ENCODE assay signal across 21 mouse cellular contexts in genomic region chr5:92404400-92404678, GRCm38 (mm10). TPM values are rescaled to one million over a fixed set of nuclear protein-coding genes. Genes with fewer than 3 reads are reported as not detected.
DNase-seq lines count a peak whose midpoint lies in the region; ATAC-seq and TF ChIP-seq lines count a peak whose summit lies in the region.
"Had no signal": no experiment of that assay in that cellular context is flagged by ENCODE, and none has a peak within 500 bp of the region (broad histone marks: within the 10 kb centered on the region; RNA-seq: fewer than 3 reads in every experiment).

No protein-coding gene starts in this region.

- no peak for TF ChIP-seq CTCF in hindbrain, postnatal 0 days (IDR thresholded peaks at IDR 0.05; ENCODE audit: low read depth)

- no peaks in the 10 kb centered on the region for H3K27me3 ChIP-seq in hindbrain, embryonic 10.5 days (ENCODE audit: insufficient read depth, poor library complexity, severe bottlenecking)
- no peaks in the 10 kb centered on the region for H3K27me3 ChIP-seq in hindbrain, postnatal 0 days (ENCODE audit: insufficient read depth, low read length)
- no peaks in the 10 kb centered on the region for H3K27me3 ChIP-seq in neural tube, embryonic 13.5 days
- H3K27me3 ChIP-seq in limb, embryonic 13.5 days, result no peaks in the 10 kb centered on the region
- H3K27me3 ChIP-seq: embryonic facial prominence, embryonic 13.5 days; heart, embryonic 12.5 days; hindbrain, embryonic 12.5 days; intestine, embryonic 15.5 days had no signal

- DNase-seq in hindbrain, embryonic 10.5 days (ENCODE audit: low spot score), result no peak
- no peak for DNase-seq in hindbrain, postnatal 0 days (ENCODE audit: low spot score)
- DNase-seq in neural tube, embryonic 10.5 days (ENCODE audit: extremely low spot score, low spot score), result no peak
- peak; percentile 73 for DNase-seq in hindlimb bud, embryonic 11.5 days (ENCODE audit: extremely low spot score, low read depth, low spot score)
- DNase-seq in gastrocnemius, postnatal 36 days, result no peak
- no peak for DNase-seq in layer of hippocampus, postnatal 10 days (ENCODE audit: low spot score in 2 of 2)
- DNase-seq: adrenal gland, adult 2 months; adrenal gland, postnatal 25 days; cerebellum, adult 18-20 months; cerebellum, postnatal 10 days; forebrain, postnatal 0 days; gastrocnemius, postnatal 14 days had no signal

- no peak for ATAC-seq in hindbrain, postnatal 0 days
- ATAC-seq in neural tube, embryonic 13.5 days (ENCODE audit: low read depth), result peak; percentile 11; the same call in 1 of the 2 replicates
- no peak for ATAC-seq in limb, embryonic 13.5 days (ENCODE audit: low FRiP score, low read depth)
- ATAC-seq: hindbrain, embryonic 16.5 days; intestine, embryonic 15.5 days had no signal

- H3K27ac ChIP-seq in hindbrain, embryonic 10.5 days, result peak overlapping the region; percentile 66; the same call in 1 of the 2 replicates
- no peak overlapping the region for H3K27ac ChIP-seq in hindbrain, postnatal 0 days
- H3K27ac ChIP-seq in neural tube, embryonic 13.5 days (replicated peaks), result no peak overlapping the region
- H3K27ac ChIP-seq in limb, embryonic 13.5 days, result no peak overlapping the region
- H3K27ac ChIP-seq: embryonic facial prominence, embryonic 13.5 days; hindbrain, embryonic 12.5 days; intestine, embryonic 15.5 days had no signal

- no peak overlapping the region for H3K9ac ChIP-seq in hindbrain, postnatal 0 days (replicated peaks; ENCODE audit: low read length)
- no peak overlapping the region for H3K9ac ChIP-seq in neural tube, embryonic 13.5 days
- H3K9ac ChIP-seq in limb, embryonic 13.5 days, result no peak overlapping the region
- H3K9ac ChIP-seq: embryonic facial prominence, embryonic 13.5 days; forebrain, postnatal 0 days; heart, embryonic 12.5 days; hindbrain, embryonic 12.5 days; intestine, embryonic 15.5 days had no signal

- 43% methylated on average over 2 of the region's 2 CpGs for WGBS in hindbrain, embryonic 10.5 days
- 39% methylated on average over 2 of the region's 2 CpGs for WGBS in hindbrain, postnatal 0 days
- 15% methylated on average over 2 of the region's 2 CpGs for WGBS in neural tube, embryonic 13.5 days
- WGBS in limb, embryonic 13.5 days, result 12% methylated on average over 2 of the region's 2 CpGs

- peaks cover 15% of the 10 kb centered on the region for H3K4me1 ChIP-seq in hindbrain, embryonic 10.5 days (replicated peaks)
- H3K4me1 ChIP-seq in hindbrain, postnatal 0 days (ENCODE audit: insufficient read depth, low read length), result no peaks in the 10 kb centered on the region
- H3K4me1 ChIP-seq in neural tube, embryonic 13.5 days (replicated peaks), result peaks cover 8% of the 10 kb centered on the region
- H3K4me1 ChIP-seq in limb, embryonic 13.5 days, result peaks cover 11% of the 10 kb centered on the region
- H3K4me1 ChIP-seq: embryonic facial prominence, embryonic 13.5 days; intestine, embryonic 15.5 days had no signal

- no peaks in the 10 kb centered on the region for H3K36me3 ChIP-seq in hindbrain, embryonic 10.5 days
- no peaks in the 10 kb centered on the region for H3K36me3 ChIP-seq in hindbrain, postnatal 0 days (ENCODE audit: insufficient read depth, low read length)
- no peaks in the 10 kb centered on the region for H3K36me3 ChIP-seq in neural tube, embryonic 13.5 days
- H3K36me3 ChIP-seq in limb, embryonic 13.5 days, result no peaks in the 10 kb centered on the region
- H3K36me3 ChIP-seq: embryonic facial prominence, embryonic 13.5 days; hindbrain, embryonic 12.5 days; intestine, embryonic 15.5 days had no signal

- intact Hi-C loops in gastrocnemius, postnatal 36 days (cut with DNase I), result loop anchor here (10.0 kb wide), 1 partner anchor 220 kb away; no protein-coding TSS in a partner anchor

- no peak overlapping the region for H3K4me2 ChIP-seq in hindbrain, postnatal 0 days (ENCODE audit: low read depth, low read length)
- H3K4me2 ChIP-seq in neural tube, embryonic 13.5 days, result no peak overlapping the region
- 0 out of 2 replicates have a peak overlapping the region, but pooled peaks have one; percentile 7 for H3K4me2 ChIP-seq in limb, embryonic 13.5 days (replicated peaks)
- H3K4me2 ChIP-seq: embryonic facial prominence, embryonic 13.5 days; heart, embryonic 12.5 days; hindbrain, embryonic 12.5 days; intestine, embryonic 15.5 days had no signal

- H3K4me3 ChIP-seq in hindbrain, embryonic 10.5 days, result no peak overlapping the region
- no peak overlapping the region for H3K4me3 ChIP-seq in hindbrain, postnatal 0 days (ENCODE audit: low read length)
- no peak overlapping the region for H3K4me3 ChIP-seq in neural tube, embryonic 13.5 days
- H3K4me3 ChIP-seq in limb, embryonic 13.5 days, result no peak overlapping the region
- H3K4me3 ChIP-seq: embryonic facial prominence, embryonic 13.5 days; heart, embryonic 12.5 days; hindbrain, embryonic 12.5 days; intestine, embryonic 15.5 days had no signal

- H3K9me3 ChIP-seq in hindbrain, embryonic 10.5 days, result no peaks in the 10 kb centered on the region
- H3K9me3 ChIP-seq in hindbrain, postnatal 0 days (ENCODE audit: low read length), result no peaks in the 10 kb centered on the region
- H3K9me3 ChIP-seq in neural tube, embryonic 13.5 days, result no peaks in the 10 kb centered on the region
- H3K9me3 ChIP-seq in limb, embryonic 13.5 days, result no peaks in the 10 kb centered on the region
- H3K9me3 ChIP-seq: embryonic facial prominence, embryonic 13.5 days; heart, embryonic 12.5 days; hindbrain, embryonic 12.5 days; intestine, embryonic 15.5 days had no signal

RNA-seq across cellular contexts. Expression of gene Nup54, which starts 30.7 kb away (rescaled TPM):
- polyA plus RNA-seq in hindbrain, embryonic 10.5 days (2016; fragmentation: Nextera tagmentation; extraction: Ambion mirVana), result 52.7 and 65.8 TPM in 2 replicates
- total RNA-seq in hindbrain, postnatal 0 days (2014; rRNA removed), result 72.6 and 90.2 TPM in 2 replicates
- polyA plus RNA-seq in hindbrain, postnatal 0 days (2015; fragmentation: Nextera tagmentation; extraction: Ambion mirVana), result 41.3 and 42.3 TPM in 2 replicates
- 43.7 and 50.4 TPM in 2 replicates for polyA plus RNA-seq in neural tube, embryonic 13.5 days (2015; fragmentation: Nextera tagmentation; extraction: Ambion mirVana)
- polyA plus RNA-seq in limb, embryonic 13.5 days (2015; fragmentation: Nextera tagmentation; extraction: Ambion mirVana), result 55.2 and 60.2 TPM in 2 replicates
- total RNA-seq in gastrocnemius, postnatal 36 days (2021), result 1 to 10 TPM; 8.1 to 8.2 TPM
- 10 to 100 TPM; 33.9 to 41.7 TPM for total RNA-seq in layer of hippocampus, postnatal 10 days (2021)

RNA-seq across cellular contexts. Expression of gene Cxcl10, which starts 55.6 kb away (rescaled TPM):
- 0.20 and 0.77 TPM in 2 replicates for polyA plus RNA-seq in hindbrain, embryonic 10.5 days (2016; fragmentation: Nextera tagmentation; extraction: Ambion mirVana)
- not detected in 2 replicates for total RNA-seq in hindbrain, postnatal 0 days (2014; rRNA removed)
- 0.54 and 0.80 TPM in 2 replicates for polyA plus RNA-seq in hindbrain, postnatal 0 days (2015; fragmentation: Nextera tagmentation; extraction: Ambion mirVana)
- polyA plus RNA-seq in neural tube, embryonic 13.5 days (2015; fragmentation: Nextera tagmentation; extraction: Ambion mirVana), result 1.0 TPM in 1 of 2 replicates, not detected in the other
- polyA plus RNA-seq in limb, embryonic 13.5 days (2015; fragmentation: Nextera tagmentation; extraction: Ambion mirVana), result 0.94 and 1.5 TPM in 2 replicates
- total RNA-seq in gastrocnemius, postnatal 36 days (2021), result under 1 TPM in 1 of 2 experiments, not detected in 1; 0.23 TPM
- total RNA-seq in layer of hippocampus, postnatal 10 days (2021), result not detected
- total RNA-seq: heart, adult 8-10 months; heart, postnatal 25 days had no signal
